Mouse (Mus musculus) gastrocnemius, adult 2 months (tissue): ENCODE data around the gene Clock. TPM values are rescaled to one million over a fixed set of nuclear protein-coding genes. Genes with fewer than 3 reads are reported as not detected.

Experiments used
- DNase-seq: peaks from one replicate; pipeline ENCODE4 v3.0.0; 2022
- H3K27ac ChIP-seq: fragments of 200-600 bp; 2 replicates; pipeline ENCODE4 v1.8.1; 2022; ENCODE audit warnings: mild to moderate bottlenecking
- H3K4me3 ChIP-seq: fragments of 200-600 bp; 2 replicates; pipeline ENCODE4 v1.8.1; 2022; ENCODE audit warnings: mild to moderate bottlenecking, moderate library complexity
- CTCF ChIP-seq: fragments of 200-600 bp; IDR thresholded peaks from 2 replicates; pipeline ENCODE4 v1.8.1; 2022; ENCODE audit warnings: antibody characterized with exemption, mild to moderate bottlenecking, moderate library complexity
- intact Hi-C: fragments of 180-260 bp; cut with DNase I; formaldehyde crosslinking; loops from one replicate; pipeline ENCODE4 v1.15.1; 2025
- total RNA-seq, 2 experiments: library from RNA; stranded (reverse); gene quantifications; 2 replicates each; pipeline ENCODE4 v1.2.3; 2021

The Clock gene
- total RNA-seq, 2 experiments from 2014 or later, result 20.4 to 32.5 TPM

DNA sequence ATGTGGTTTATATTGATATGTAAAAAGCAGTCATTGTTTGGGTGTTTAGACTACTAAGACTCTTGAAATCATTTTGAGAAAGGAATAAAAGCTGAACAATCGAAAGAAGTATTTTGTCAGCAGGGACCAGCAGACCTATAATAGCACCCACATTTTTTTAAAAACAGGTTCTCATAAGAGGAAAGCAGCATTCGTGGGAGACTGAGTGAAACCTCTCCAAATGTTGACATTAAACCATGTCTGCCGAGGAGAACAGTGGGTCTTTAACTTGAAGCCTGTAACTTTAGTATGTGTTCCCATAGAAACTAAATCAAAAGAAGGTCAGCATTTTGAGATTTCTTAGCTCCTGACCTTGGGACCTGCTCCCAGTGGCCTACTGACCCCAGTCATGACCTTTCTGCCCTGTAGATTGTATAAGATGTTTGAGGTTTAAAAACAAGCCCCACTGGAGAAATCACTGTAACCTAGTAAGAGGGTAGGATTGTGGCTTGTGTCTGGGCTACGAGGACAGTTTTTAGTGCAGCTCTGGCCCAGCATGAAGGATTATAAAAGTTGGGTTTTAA, 140.7 kb downstream of the Clock start:
- DNase-seq, result no peak
- intact Hi-C loops, result no loop called here

DNA sequence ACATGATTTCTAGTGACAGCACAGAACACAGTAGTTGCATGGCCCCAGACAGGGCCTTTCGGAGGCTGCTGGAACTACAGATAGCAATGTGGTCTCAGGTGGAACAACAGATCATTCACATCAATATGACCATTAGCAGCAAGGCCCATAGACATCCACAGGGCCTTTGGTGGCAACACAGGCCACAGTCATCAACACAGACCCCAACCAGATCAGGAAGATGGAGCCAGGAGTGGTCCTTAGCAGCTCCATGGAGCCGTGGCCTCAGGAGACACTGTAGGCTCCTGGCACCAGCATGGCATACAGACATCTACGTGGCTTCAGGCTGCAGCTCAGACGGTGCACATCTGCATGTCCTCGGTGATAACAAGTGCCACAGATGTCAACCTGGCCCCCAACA, 141.7 kb downstream of the Clock start:
- intact Hi-C loops, result no loop called here
- no peak overlapping the region for H3K4me3 ChIP-seq
- H3K27ac ChIP-seq, result no peak overlapping the region
- TF ChIP-seq CTCF, result no peak
- DNase-seq, result no peak

More for the DNA sequence above, 140.7 kb downstream of the Clock start:
- Histone ChIP-seq H3K4me3 (no peak overlapping the region), H3K27ac (no peak overlapping the region)
- no peak for TF ChIP-seq CTCF

DNA sequence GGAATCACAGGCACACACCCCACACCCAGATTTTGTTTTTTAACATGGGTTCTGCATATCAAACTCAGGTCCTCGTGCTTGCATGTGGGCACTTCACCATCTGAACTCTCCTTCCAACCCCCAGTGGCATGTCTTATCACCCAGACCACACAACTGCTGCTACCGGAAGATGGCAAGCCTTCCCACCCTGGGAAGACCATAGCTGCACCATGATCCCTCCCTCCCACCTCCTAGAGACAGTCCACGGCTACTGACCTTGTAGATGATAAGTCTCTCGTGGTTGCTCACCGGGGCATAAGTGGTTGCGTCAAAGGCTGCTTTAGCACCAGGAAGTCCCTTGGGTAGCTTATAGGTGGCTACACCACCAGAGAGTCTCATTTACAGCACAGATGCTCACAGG, 143.1 kb downstream of the Clock start:
- TF ChIP-seq CTCF, result no peak
- Histone ChIP-seq H3K4me3 (no peak overlapping the region), H3K27ac (no peak overlapping the region)
- DNase-seq, result no peak
- intact Hi-C loops, result no loop called here

DNA sequence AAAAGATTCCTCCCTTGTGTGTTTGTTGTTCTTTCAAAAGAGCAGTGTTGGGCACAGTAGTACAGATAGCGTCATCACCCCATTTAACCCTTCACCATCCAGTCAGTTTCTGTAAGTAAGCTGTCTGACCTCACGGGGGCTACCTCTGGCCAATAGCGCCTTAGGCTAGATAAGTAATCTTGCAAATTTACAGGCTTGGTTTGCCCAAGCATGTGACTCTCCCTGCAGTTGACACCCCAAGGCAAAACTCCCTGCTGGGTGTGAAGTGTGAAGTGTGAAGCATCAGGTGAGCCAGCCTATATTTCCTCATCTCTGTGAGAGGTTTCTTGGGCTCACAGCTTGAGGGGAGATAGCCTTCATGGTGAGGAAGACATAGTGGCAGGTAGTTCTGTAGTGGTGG, 144.5 kb downstream of the Clock start:
- no peak for TF ChIP-seq CTCF
- DNase-seq, result no peak
- intact Hi-C loops, result no loop called here
- Histone ChIP-seq H3K27ac (no peak overlapping the region), H3K4me3 (no peak overlapping the region)

Other genes starting within 250 kb of the Clock start
- 1 to 10 TPM; 3.0 to 3.9 TPM for gene Srd5a3, start 164.5 kb downstream of the Clock start, total RNA-seq
- 10 to 100 TPM; 15.2 TPM for gene Tmem165, start 120.9 kb downstream of the Clock start, total RNA-seq
- gene Pdcl2, start 26.4 kb upstream of the Clock start, total RNA-seq, result not detected
- gene Nmu, start 59.0 kb upstream of the Clock start, total RNA-seq, result not detected
- not detected for gene Gm7271, start 179.2 kb upstream of the Clock start, total RNA-seq
- 10 to 100 TPM; 11.6 to 12.0 TPM for gene Exoc1, start 224.5 kb upstream of the Clock start, total RNA-seq